Mouse (Mus musculus) thymus, postnatal 10 days (tissue): Measurements from ENCODE around the gene Polr2g.
"Not testable (repeated sequence)": the region's sequence is repeated elsewhere in the genome, so short reads cannot be mapped to it uniquely, and the experiment has no call there.

Experiments
- DNase-seq, 2 experiments: peaks; one replicate each; pipeline ENCODE4 v3.0.0; 2021; ENCODE audit warnings: low spot score in 2 of 2

The Polr2g gene

DNA sequence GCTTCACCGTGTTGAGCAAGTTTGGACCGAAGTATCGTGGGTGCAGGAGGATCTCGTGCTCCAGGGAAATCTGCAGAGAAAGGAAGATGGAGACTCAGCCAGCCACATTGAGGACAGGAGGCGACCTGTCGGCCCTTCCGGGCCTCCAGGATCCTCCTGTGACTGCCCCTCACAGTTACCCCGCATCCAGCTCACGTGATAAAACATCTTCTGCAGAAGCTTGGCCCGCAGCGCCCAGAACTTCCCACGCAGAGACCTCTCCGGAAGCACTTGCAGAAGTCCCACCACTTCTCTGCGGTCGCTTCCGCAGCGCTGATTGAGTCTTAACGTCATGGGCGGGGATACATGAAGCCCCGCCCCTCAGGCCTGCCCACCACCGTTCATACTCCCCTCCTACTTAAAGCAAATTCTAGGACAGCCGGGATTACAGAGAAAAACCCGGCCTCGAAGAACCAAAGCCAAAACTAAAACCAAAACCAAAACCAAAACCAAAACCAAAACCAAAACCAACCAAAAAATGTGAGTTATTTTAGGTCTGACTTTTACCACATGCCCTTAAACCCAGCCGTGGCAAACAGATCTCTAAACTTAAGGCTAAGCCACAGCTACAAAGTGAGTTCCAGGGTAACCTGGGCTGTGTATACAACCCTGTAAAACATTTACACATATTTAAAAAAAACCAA is at the start of gene Polr2g:
Polr2g (minus strand) TSS at position 314 of the 683 bp plus-strand sequence.
- peak; percentile 85 to 87 for DNase-seq

DNA sequence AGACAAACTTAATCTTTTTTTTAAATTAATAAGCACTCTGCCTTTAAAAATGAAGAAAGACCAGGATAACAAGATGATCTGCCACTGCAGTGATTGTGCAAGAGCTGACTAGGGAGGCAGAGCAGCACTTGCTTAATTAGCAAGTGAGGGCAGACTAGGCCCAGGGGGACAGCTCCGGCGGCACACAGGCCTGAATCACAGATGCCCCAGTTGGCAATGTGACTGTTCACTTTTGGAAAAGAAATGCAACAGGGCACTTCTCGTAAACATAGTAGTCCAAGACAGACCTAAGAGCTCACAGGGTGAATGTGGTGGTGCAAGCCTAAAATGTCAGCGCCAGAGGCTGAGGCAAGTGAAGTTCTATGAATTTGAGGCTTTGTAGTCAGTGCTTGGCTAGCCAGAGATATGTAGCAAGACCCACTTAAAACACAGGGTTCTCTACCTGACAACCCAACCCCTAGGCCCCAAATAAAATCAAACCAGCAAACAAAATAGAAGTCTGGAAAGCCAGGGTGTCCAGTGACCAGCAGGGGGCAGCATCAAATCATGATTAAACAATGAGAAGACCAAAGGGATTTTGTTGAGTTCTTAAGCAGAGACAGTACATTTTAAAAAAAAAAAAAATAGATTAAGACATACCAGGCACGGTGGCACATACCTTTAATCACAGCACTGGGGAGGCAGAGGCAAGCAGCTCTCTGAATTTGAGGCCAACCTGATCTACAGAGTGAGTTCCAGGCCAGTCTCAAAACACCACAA is 46.2 kb upstream of the Polr2g start:
- DNase-seq: peak; percentile 53 to 87

- no peak for DNase-seq
Measured at GRCm38 (mm10) chr19:8842961-8843360, 44.6 kb upstream of the Polr2g start.

GRCm38 (mm10) chr19:8841012-8841411 is 42.6 kb upstream of the Polr2g start:
- DNase-seq: no peak

- DNase-seq: peak; percentile 22 to 40
Measured at GRCm38 (mm10) chr19:8839908-8840791, 41.8 kb upstream of the Polr2g start.

DNA sequence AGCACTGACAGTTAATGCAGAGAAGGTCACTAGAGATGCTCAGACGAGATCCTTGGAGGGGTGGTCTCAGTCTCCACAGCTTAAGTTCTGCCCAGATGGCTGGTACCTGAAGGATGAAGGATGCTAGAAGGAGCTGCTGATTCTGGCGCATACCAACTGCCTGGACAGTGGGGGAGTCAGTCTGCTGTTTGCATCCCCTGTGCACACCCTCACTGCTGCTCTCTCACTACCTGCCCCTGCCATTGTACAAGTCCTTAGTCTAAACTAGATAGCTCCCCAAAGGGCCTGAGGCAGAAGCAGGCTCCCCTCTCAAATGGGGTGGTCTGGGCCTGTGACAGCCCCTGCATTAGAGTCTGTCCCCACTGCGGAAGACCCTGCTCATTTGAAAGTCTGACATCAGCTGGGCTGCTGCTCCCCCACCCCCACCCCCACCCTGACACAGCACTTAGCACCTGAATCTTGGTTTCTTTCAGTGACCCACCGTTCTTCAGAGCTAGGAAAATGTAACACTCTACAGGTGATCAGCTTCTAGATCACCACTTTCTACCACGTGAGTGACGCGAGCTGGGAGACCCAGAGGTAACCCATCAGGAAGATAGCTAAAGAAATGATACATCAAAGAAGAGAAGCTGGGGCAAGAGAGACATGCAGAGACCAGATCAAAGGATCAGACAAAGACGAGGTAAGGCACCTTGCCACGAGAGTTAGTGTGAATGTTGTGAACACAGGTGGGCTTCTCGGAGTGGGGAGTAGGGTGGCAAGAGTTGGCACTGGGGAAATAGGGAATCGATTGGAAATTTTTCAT is 40.9 kb upstream of the Polr2g start, which contains the start of gene Gng3:
Gng3 (minus strand) TSS at position 92 of the 805 bp plus-strand sequence.
- DNase-seq: no peak

GRCm38 (mm10) chr19:8838041-8838730 is 39.8 kb upstream of the Polr2g start:
- no peak for DNase-seq

DNA sequence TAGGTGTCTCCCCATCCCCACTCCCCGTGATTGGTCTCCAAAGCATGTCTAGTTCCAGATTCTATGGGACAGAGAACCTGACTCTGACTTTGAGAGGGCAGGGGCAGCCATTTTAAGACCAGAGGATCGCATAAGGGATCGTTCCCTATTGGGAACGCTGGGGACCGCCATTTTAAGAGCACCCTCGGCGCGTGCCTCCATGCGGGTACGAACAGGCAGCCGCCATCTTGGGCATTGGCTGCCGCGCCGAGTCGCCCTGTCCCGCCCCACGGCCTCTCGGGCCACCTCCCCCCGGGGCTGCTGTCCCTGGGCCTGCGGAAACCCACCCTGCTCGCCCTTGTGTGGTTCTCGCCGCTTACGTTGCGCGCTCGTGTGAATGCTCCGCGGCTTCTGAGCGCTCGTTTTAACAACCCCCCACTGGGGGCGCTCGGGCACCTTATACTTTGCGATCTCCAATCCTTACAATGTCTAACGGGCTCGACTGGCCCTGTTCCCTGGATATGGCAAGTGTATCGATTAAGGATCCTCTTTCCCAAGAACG is 38.9 kb upstream of the Polr2g start, which contains the start of gene Bscl2:
Bscl2 (plus strand) TSS at position 217 of the 541 bp plus-strand sequence.
- DNase-seq: peak; percentile 73 to 83

DNA sequence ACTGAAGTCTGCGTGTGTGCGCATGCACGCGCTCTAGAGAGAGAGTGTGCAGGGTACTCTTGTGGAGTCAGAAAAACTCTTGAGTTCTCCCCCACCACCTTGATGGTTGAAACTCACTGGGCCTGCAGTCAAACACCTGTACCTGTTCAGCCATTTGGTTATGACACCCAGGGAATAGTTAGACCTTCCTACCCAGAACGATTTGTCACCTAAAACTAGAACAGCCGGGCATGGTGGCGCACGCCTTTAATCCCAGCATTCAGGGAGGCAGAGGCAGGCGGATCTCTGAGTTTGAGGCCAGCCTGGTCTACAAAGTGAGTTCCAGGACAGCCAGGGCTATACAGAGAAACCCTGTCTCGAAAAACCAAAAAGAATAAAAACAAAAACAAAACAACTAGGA is 38.0 kb upstream of the Polr2g start:
- DNase-seq: not testable (repeated sequence)

DNA sequence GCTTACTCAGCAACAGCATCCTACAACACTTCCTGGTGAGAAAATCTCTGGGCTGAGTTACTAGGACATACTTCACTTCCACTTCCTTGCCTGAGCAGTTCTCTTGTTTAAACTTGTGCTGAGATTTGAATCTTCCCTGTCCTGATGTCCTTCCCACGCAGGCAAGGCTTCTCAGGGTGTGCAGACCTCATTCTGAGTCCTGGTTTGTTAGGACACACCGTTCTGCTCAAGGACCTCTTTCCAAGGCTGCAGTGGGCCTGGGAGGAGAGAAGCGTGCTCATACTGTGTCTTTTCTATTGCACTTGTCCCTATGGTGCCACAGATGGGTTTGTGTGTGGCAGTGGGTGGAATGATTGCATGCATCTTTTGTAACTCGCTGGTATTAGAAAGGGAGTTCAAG is 34.6 kb upstream of the Polr2g start:
- no peak for DNase-seq

- no peak for DNase-seq
Measured at GRCm38 (mm10) chr19:8831262-8831661, 32.9 kb upstream of the Polr2g start.

DNA sequence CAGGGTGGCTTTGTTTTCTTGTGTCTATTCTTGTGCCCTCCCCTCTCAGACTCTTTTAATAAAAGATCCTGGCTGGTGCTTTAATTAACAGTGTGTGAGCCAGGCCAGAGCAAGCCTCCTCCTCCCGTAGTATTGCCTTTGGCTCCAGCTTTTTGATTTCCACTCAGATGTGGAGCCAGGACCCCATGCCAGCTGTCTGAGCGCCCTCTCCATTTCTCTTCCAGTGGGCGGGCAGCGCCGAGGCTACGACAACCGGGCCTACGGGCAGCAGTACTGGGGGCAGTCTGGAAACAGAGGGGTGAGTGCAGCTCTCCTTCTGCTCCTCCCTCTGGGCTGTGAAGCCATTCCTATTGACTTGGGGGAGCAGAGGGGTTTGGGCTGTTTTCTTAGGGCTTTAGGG is 32.3 kb upstream of the Polr2g start:
- DNase-seq: no peak

DNA sequence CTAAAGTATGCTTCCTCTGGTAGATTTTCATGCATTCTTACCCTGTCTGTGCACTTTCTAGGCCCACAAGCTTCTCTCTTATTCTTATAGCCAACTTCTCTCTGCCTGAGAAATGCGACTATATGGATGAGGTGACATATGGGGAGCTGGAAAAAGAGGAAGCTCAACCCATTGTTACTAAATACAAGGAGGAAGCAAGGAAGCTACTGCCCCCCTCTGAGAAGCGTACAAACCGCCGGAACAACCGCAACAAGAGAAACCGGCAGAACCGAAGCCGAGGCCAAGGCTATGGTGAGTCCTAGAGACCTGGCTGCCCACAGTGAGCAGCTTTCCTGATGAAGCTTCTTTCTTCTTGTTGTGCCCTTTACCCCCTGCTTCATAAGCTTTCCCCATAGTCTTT is 31.3 kb upstream of the Polr2g start, which contains the start of gene AC129217.1:
AC129217.1 (plus strand) TSS at position 114 of the 400 bp plus-strand sequence.
- DNase-seq: no peak

DNA sequence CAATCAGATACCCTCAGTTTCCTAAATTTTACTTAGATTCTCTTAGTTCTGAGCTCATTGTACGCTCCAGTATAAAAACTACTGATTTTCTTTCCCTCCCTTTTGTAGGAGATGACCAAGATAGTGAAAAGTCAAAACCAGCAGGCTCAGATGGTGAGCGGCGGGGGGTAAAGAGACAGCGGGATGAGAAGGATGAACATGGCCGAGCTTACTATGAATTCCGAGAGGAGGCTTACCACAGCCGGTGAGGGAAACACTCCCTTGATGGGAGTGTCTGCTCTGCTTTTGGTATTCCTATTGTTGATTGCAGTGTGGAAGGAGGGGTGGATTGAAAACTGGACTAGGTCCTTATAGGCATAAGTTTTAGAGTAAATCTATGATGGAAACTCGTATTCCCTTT is 24.3 kb upstream of the Polr2g start:
- DNase-seq: no peak

DNA sequence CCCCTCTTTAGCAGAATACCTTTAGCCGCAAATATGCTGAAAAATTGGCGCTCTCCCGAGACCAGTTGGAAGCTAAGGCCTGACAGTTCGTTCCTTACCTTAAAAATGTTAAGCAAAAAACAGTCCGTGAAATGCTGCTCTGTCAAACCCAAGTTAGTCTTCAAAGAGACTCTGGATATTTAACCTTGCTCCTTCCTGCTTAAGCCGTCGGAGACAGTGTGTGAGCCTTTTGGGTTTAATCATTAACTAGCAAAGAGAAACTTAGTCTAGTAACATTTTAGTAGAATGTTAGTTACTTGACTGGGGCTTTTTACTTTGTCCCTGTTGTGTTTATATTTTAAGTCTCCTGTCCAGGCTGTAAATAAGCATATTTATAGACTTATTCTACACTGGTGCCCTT is 22.8 kb upstream of the Polr2g start:
- no peak for DNase-seq

- DNase-seq: peak in 1 of 2 experiments; percentile 44
Measured at GRCm38 (mm10) chr19:8820424-8820956, 22.1 kb upstream of the Polr2g start.

DNA sequence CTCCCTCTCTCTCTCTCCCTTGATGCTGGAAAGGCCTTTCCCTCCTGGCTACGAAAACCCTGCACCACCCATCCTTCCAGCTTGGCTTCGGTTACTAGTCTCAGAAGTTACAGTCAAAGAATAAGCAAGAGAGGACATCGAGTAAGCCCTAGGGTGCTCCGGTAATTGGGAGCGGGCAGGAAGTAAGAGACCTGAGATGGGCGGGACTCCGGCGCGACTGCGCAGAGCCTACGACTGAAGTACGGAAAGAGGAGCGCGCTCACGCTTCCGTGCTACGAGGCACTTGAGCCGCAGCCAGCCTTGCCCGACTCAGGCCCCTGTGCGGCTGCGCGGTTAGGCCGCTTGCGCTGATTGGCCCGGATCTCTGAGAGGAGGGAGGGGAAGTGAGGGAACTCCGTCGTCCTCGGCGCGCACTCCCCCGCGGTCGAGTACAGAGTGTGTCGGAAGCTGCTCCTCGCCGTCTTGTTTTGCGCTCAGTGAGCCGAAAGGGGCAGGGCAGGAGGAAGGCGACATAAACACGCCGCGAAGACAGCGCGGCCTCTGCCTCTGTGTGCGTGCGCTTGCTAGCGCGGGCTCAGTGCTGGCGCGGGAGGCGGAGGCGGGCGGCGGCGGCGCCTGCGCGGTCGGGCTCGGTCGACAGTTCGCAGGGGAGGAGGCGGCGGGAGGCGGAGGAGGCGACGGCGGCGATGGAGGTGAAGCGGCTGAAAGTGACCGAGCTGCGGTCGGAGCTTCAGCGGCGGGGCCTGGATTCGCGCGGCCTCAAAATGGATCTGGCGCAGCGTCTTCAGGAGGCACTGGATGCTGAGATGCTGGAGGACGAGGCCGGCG is 21.4 kb upstream of the Polr2g start, which contains the start of gene Hnrnpul2:
Hnrnpul2 (plus strand) TSS at position 415 of the 828 bp plus-strand sequence.
- peak; percentile 95 to 99 for DNase-seq

DNA sequence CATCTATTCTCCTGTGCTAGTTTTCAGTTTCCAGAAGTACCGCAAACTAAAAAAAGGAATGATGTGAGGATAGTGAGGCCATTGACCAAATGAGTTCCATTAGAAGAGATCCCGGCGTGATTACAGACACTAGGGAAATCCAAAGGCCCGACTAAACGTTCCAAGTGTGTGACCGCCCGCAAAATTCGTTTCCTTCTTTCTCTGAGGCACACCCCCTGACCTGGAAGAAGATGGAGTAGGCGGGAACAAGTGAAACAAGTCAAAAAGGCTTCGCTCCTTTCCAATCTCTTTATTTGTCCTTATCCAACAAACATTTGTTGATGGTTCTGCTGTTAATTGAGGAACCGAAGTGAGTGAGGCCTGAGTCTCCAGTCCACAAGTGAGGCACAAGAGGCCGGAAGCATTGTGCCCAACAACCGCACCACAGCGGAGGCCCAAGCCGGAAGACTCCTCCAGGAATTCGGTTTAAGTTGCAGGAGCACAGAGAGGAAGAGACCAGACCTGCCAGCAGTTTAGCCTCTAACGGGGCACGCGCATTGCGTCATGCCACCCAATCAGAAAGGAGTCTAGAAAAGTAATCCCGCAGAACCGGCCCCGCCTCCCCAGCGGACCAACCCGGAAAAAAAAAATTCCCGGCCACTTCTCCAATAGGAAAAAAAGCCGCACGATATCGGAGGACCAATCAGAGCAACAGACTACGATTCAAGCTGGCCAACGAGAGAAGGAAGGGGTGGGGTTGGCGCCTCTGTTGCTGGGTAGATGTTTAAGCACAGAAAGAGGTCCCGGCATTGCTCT is 20.6 kb upstream of the Polr2g start, which contains the start of gene Ttc9c:
Ttc9c (minus strand) TSS at position 533 of the 795 bp plus-strand sequence.
- peak; percentile 90 to 93 for DNase-seq
